Mouse (Mus musculus) kidney, adult 2 months (tissue): ENCODE measurements around the gene Mas1. TPM values are rescaled to one million over a fixed set of nuclear protein-coding genes. Genes with fewer than 3 reads are reported as not detected.

ENCODE experiments used
- DNase-seq: peaks from one replicate; pipeline ENCODE4 v3.0.0; 2021
- H3K27ac ChIP-seq: fragments of 200-500 bp; 2 replicates; pipeline ENCODE4 v1.5.1; 2012; ENCODE audit warnings: low read depth, low read length, control low read depth, inconsistent platforms; ENCODE audit not compliant: insufficient read depth
- H3K27me3 ChIP-seq: fragments of 200-500 bp; replicated peaks from 2 replicates; pipeline ENCODE4 v1.6.1; 2012; ENCODE audit warnings: mild to moderate bottlenecking, moderate library complexity, low read length, inconsistent platforms; ENCODE audit not compliant: control insufficient read depth, insufficient read depth
- H3K36me3 ChIP-seq: fragments of 200-500 bp; 2 replicates; pipeline ENCODE4 v1.6.1; 2012; ENCODE audit warnings: mild to moderate bottlenecking, moderate library complexity, low read length, inconsistent platforms; ENCODE audit not compliant: control insufficient read depth, insufficient read depth
- H3K4me1 ChIP-seq: fragments of 200-500 bp; 2 replicates; pipeline ENCODE4 v1.6.1; 2011; ENCODE audit warnings: low read length; ENCODE audit not compliant: control insufficient read depth, insufficient read depth
- H3K4me3 ChIP-seq: fragments of 200-500 bp; 2 replicates; pipeline ENCODE4 v1.5.1; 2011; ENCODE audit warnings: mild to moderate bottlenecking, low read depth, low read length, control low read depth; ENCODE audit not compliant: insufficient read depth
- CTCF ChIP-seq: fragments of 200-500 bp; conservative IDR thresholded peaks from 2 replicates; pipeline ENCODE4 v1.5.1; 2011; ENCODE audit warnings: low read depth, mild to moderate bottlenecking, control low read depth, low read length, moderate library complexity, mixed read lengths; ENCODE audit not compliant: insufficient read depth, insufficient read length
- POLR2A ChIP-seq: fragments of 200-500 bp; IDR thresholded peaks from one replicate; pipeline ENCODE4 v1.6.1; 2011; ENCODE audit warnings: low read depth, low read length, control low read depth
- WGBS: fragments of 180-500 bp; shearing (Covaris S2); methylation state at CpG from one replicate; pipeline ENCODE4 v1.1.7; 2018; 5-methylcytosine and 5-hydroxymethylcytosine counted together
- polyA plus RNA-seq: library from polyadenylated mRNA; depleted of rRNA; stranded (reverse); fragments of >200 nt; gene quantifications from 2 replicates; pipeline ENCODE4 v1.2.3, GENCODE M21; 2012

The Mas1 gene
- polyA plus RNA-seq, 1 experiment: 0.48 TPM

DNA sequence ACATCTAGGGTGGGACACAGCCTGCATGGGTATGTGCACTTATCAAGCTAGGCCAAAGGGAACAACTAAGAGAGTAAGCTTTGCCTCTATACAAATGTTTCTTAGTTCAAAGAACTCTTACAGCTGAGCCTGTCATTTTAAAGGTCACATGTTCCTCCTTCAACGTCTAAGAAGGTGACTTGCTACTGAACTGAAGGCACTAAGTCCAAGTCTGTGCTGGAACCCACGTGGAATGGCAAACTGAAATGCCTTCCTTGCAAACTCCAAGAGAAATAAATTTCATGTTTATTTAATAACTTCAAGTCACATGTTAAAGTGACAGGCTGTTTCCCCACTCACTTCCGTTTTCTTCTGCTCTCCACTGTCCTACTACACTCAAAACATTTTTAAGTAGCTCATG is 10.5 kb downstream of the Mas1 start:
- H3K36me3 ChIP-seq: no peaks in the 10 kb centered on the region
- H3K4me1 ChIP-seq: peaks cover 4% of the 10 kb centered on the region; the same call in 1 of the 2 replicates
- H3K27me3 ChIP-seq: no peaks in the 10 kb centered on the region
- WGBS: 17% methylated on average over 3 of the region's 3 CpGs
- H3K27ac ChIP-seq: peak overlapping the region; percentile 33; the same call in 1 of the 2 replicates
- TF ChIP-seq CTCF (no peak), POLR2A (no peak)
- no peak overlapping the region for H3K4me3 ChIP-seq
- DNase-seq: peak; percentile 50

DNA sequence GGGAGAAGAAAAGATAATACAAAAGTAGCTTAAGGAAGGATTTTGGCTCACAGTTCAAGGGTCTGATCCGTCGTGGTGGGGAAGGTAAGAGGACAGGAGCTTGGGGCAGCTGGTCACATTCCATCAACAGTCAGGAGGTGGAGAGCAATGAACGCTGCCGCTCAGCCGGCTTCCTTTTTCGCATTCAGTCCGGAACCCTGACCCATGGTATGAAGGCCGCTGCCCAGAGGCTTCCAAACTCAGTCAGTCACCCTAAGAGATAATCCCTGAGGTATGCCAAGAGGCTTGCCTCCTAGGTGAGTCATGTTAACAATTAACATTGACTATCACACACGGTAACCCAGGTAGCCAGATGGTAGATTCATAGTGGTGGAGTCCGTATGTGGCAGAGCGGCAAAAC is 13.6 kb downstream of the Mas1 start:
- TF ChIP-seq CTCF (no peak), POLR2A (no peak)
- H3K4me1 ChIP-seq: peaks cover under 1% of the 10 kb centered on the region; the same call in 1 of the 2 replicates
- H3K4me3 ChIP-seq: no peak overlapping the region
- H3K27ac ChIP-seq: no peak overlapping the region
- peak; percentile 76 for DNase-seq
- WGBS: 66% methylated on average over 11 of the region's 11 CpGs
- H3K27me3 ChIP-seq: no peaks in the 10 kb centered on the region
- no peaks in the 10 kb centered on the region for H3K36me3 ChIP-seq

DNA sequence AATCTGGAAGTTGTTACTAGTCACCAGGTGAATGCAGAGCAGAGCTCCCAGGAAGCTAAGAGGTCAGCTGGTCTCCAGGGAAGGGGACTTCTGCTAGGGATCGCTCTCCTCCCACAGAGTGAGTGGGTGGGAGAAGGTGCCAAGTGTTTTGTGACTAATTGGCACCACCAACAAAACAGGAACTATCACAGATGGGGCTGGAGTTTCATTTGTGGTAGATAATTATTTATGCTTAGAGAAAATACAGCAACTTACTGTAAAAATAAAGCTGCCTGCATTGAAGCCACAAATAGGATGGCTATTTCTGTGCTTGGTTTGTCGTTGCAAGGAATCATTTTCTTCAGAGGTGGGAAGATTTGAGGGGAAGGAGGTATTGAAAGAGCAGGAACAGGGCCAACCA is 14.1 kb downstream of the Mas1 start:
- TF ChIP-seq CTCF: no peak
- no peak for TF ChIP-seq POLR2A
- 91% methylated on average over 2 of the region's 2 CpGs for WGBS
- no peak for DNase-seq

DNA sequence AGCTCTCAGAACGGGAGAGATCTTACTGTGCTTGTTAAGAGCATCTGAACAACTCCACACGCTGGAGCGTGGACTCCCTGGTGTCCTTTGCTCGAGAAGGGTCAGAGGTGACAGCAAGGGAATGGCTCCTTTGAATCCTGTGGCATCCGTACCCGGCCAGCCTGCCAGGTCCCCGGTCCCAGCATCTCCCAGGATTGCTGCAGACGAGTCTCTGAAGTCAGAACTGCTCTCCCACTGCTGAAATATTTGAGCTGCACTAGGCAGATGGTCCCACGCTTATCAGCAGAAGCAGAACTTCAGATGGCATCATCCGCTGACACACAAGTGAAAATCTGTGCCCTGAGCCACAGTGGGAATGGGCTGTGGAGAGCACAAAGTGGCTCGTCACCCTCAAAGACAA is 16.3 kb downstream of the Mas1 start:
- Histone ChIP-seq H3K4me1 (peaks cover 2% of the 10 kb centered on the region; the same call in 1 of the 2 replicates), H3K36me3 (no peaks in the 10 kb centered on the region), H3K4me3 (no peak overlapping the region), H3K27ac (no peak overlapping the region), H3K27me3 (no peaks in the 10 kb centered on the region)
- TF ChIP-seq CTCF (no peak), POLR2A (no peak)
- no peak for DNase-seq
- WGBS: 75% methylated on average over 11 of the region's 11 CpGs

More for the DNA sequence above, 14.1 kb downstream of the Mas1 start:
- Histone ChIP-seq H3K27ac (no peak overlapping the region), H3K4me1 (no peaks in the 10 kb centered on the region), H3K36me3 (no peaks in the 10 kb centered on the region), H3K27me3 (no peaks in the 10 kb centered on the region), H3K4me3 (no peak overlapping the region)

DNA sequence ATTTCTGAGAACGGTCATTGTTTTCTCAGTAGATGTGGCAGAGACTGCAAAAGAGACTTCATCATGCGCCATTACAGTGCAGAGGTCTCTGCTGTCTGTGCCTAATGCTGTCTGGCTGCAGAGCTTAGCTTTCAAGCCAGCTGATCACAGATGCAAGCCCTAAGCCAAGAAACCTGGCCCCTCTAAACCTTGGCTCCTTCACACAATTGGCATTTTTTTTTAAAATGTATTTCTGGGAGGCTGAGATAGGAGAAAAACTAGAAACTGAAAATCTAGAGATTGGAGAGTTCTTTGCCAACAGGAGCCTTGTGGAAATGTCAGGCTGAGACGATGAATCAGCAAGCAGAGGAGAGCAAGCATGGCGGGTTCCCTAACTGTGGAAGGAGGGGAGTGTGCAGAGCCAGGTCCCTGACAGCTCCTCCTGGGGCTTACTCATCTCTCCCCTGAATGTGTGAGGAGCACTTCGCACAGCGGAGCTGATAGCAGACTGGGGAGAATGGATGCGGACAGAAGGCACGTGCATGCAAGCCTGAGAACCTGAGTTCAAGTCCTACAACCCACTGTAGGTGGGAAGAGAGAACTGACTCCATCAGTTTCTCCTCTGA is 18.1 kb downstream of the Mas1 start:
- no peak for DNase-seq
- 89% methylated on average over 8 of the region's 8 CpGs for whole genome bisulfite sequencing
- Histone ChIP-seq H3K4me1 (peaks cover 12% of the 10 kb centered on the region), H3K36me3 (no peaks in the 10 kb centered on the region), H3K27ac (no peak overlapping the region), H3K27me3 (no peaks in the 10 kb centered on the region), H3K4me3 (no peak overlapping the region)
- TF ChIP-seq CTCF (no peak), POLR2A (no peak)

DNA sequence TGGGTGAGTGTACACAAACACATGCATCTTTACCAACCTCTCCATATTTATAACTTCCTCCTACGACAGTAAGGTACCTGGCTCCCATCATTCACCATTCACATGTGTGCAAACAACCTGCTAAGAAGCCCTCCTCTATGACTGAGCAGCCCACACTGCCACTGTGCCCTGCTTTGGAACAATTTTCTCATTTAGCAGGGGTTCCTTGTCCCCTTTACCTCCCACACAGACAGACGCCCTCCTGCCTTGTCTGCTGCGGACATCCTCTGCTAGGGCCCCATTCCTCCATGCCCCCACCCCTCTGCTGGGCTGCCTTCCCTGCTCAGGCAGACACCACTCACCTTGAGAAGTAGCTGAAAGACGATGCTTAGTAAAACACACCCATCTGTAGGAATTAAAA is 20.2 kb downstream of the Mas1 start:
- WGBS: 74% methylated on average over 4 of the region's 4 CpGs
- TF ChIP-seq POLR2A: no peak
- no peak for TF ChIP-seq CTCF
- DNase-seq: no peak
- H3K27ac ChIP-seq: no peak overlapping the region
- H3K4me1 ChIP-seq: peaks cover 12% of the 10 kb centered on the region
- no peaks in the 10 kb centered on the region for H3K27me3 ChIP-seq
- no peak overlapping the region for H3K4me3 ChIP-seq
- H3K36me3 ChIP-seq: no peaks in the 10 kb centered on the region

DNA sequence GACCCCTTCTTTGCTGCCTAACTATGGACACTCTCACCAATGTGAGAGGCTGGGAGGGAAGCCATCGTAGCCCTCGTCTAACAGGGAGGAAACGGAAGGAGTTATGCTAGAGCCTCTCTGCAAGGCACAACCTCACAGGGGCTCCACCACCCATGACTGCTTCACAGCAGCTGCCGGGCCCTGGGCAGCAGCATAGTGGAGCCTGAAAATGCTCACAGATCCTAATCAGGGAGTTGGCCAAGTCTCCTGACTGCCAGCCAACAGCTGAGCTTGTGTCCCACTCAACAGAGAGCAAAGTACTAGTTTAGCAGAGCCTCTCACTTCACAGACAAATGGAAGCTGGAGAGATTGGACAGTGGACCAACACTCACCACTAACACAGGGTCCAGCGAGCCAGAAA is 21.5 kb downstream of the Mas1 start:
- 48% methylated on average over 5 of the region's 5 CpGs for WGBS
- H3K27ac ChIP-seq: peak overlapping the region; percentile 32; the same call in 1 of the 2 replicates

More for the DNA sequence above, 21.5 kb downstream of the Mas1 start:
- peaks cover 12% of the 10 kb centered on the region for H3K4me1 ChIP-seq
- no peaks in the 10 kb centered on the region for H3K36me3 ChIP-seq
- no peaks in the 10 kb centered on the region for H3K27me3 ChIP-seq
- no peak overlapping the region for H3K4me3 ChIP-seq
- TF ChIP-seq POLR2A (no peak), CTCF (no peak)
- DNase-seq: peak; percentile 83
